Comparison of ENCODE assay signal across 15 mouse cellular contexts in genomic region chrX:121592864-121593263, GRCm38 (mm10).
"Had no signal": no experiment of that assay in that cellular context is flagged by ENCODE, and none has a peak within 500 bp of the region (broad histone marks: within the 10 kb centered on the region; RNA-seq: fewer than 3 reads in every experiment).

No protein-coding gene starts in this region.

- H3K27me3 ChIP-seq: megakaryocyte, embryonic 14.5 days; midbrain, embryonic 13.5 days; midbrain, embryonic 15.5 days; neural tube, embryonic 12.5 days; stomach, embryonic 15.5 days had no signal

- H3K9me3 ChIP-seq: megakaryocyte, embryonic 14.5 days; midbrain, embryonic 13.5 days; midbrain, embryonic 15.5 days; neural tube, embryonic 12.5 days; stomach, embryonic 15.5 days had no signal

- H3K36me3 ChIP-seq: midbrain, embryonic 13.5 days; midbrain, embryonic 15.5 days; neural tube, embryonic 12.5 days; stomach, embryonic 15.5 days had no signal

- H3K4me3 ChIP-seq: megakaryocyte, embryonic 14.5 days; midbrain, embryonic 13.5 days; midbrain, embryonic 15.5 days; neural tube, embryonic 12.5 days; stomach, embryonic 15.5 days had no signal

- H3K27ac ChIP-seq: midbrain, embryonic 13.5 days; midbrain, embryonic 15.5 days; neural tube, embryonic 12.5 days; stomach, embryonic 15.5 days; stomach, postnatal 0 days had no signal

- DNase-seq: lung, adult 18-20 months; lung, embryonic 14.5 days; lung, postnatal 10 days; lung, postnatal 4 days; right cerebral cortex, postnatal 14 days; thymus, adult 2 months; thymus, postnatal 25 days; thymus, postnatal 4 days had no signal

- H3K4me1 ChIP-seq: megakaryocyte, embryonic 14.5 days; midbrain, embryonic 13.5 days; midbrain, embryonic 15.5 days; neural tube, embryonic 12.5 days; stomach, embryonic 15.5 days had no signal

- H3K9ac ChIP-seq: lung, embryonic 14.5 days; midbrain, embryonic 13.5 days; midbrain, embryonic 15.5 days; neural tube, embryonic 12.5 days; stomach, embryonic 15.5 days had no signal

- ATAC-seq: midbrain, embryonic 13.5 days; midbrain, embryonic 15.5 days had no signal

- H3K4me2 ChIP-seq: lung, embryonic 14.5 days; midbrain, embryonic 11.5 days; midbrain, embryonic 13.5 days; midbrain, embryonic 15.5 days; neural tube, embryonic 12.5 days; stomach, embryonic 15.5 days had no signal
